Comparison of ENCODE assay signal across 15 mouse cellular contexts in the genomic region with DNA sequence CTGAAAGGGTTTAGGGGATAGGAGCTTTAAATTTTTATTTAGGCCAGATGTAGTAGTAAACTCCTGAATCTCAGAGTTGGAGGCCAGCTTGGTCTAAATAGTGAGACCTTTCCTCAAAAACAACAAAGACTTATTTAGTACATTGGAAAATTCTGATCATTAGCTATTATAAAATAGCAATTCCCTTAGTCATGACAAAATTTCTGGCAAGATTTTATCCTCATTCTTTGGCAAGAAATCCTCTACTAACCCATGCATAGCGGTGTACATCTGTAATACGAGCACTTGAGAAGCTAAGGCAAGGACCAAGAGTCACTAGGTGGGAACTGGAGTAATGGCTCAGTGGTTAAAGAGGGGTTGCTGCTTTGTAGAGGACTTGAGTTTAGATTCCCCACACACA.
"Had no signal": no experiment of that assay in that cellular context is flagged by ENCODE, and none has a peak within 500 bp of the region (broad histone marks: within the 10 kb centered on the region; RNA-seq: fewer than 3 reads in every experiment).

No protein-coding gene starts in this region.

- H3K27ac ChIP-seq: kidney, embryonic 15.5 days; limb, embryonic 13.5 days; liver, embryonic 12.5 days; macrophage; midbrain, embryonic 15.5 days; neural tube, embryonic 12.5 days; stomach, embryonic 15.5 days had no signal

- H3K27me3 ChIP-seq: kidney, embryonic 15.5 days; limb, embryonic 13.5 days; liver, embryonic 12.5 days; megakaryocyte, embryonic 14.5 days; midbrain, embryonic 15.5 days; neural tube, embryonic 12.5 days; stomach, embryonic 15.5 days had no signal

- H3K4me1 ChIP-seq: kidney, embryonic 15.5 days; liver, embryonic 12.5 days; midbrain, embryonic 15.5 days; neural tube, embryonic 12.5 days; stomach, embryonic 15.5 days had no signal

- H3K4me3 ChIP-seq: kidney, embryonic 15.5 days; limb, embryonic 13.5 days; liver, embryonic 12.5 days; megakaryocyte, embryonic 14.5 days; midbrain, embryonic 15.5 days; neural tube, embryonic 12.5 days; stomach, embryonic 15.5 days had no signal

- DNase-seq: kidney, adult 2 months; kidney, postnatal 25 days; lung, embryonic 14.5 days; lung, postnatal 10 days; retina, postnatal 1 day; right cerebral cortex, postnatal 4 days; thymus, postnatal 4 days had no signal
